Mouse (Mus musculus): ENCODE measurements around the gene Hivep2. TPM values are rescaled to one million over a fixed set of nuclear protein-coding genes. Genes with fewer than 3 reads are reported as not detected.
A peak's percentile ranks its signal among the peaks of the same experiment; 100 is the strongest.

Hivep2 gene
- polyA plus RNA-seq, 1 experiment from 2014 or later = 4.7 TPM

- Histone ChIP-seq H3K9ac (ENCODE audit: low read length) (no peak overlapping the region), H3K4me3 (ENCODE audit: low read length) (no peak overlapping the region), H3K4me2 (ENCODE audit: low read depth, low read length) (no peak overlapping the region), H3K4me1 (replicated peaks; ENCODE audit: control insufficient read depth, insufficient read depth, low read length) (peaks cover 3% of the 10 kb centered on the region; the same call in 1 of the 2 replicates), H3K27me3 (ENCODE audit: control insufficient read depth, insufficient read depth, low read depth, low read length) (no peaks in the 10 kb centered on the region), H3K36me3 (ENCODE audit: control insufficient read depth, insufficient read depth, low read length) (no peaks in the 10 kb centered on the region), H3K27ac (ENCODE audit: low read length) (no peak overlapping the region), H3K9me3 (ENCODE audit: control insufficient read depth, low read length) (no peaks in the 10 kb centered on the region)
- peak; percentile 92 for ATAC-seq (ENCODE audit: low read depth)
- 28% methylated on average over 3 of the region's 3 CpGs for WGBS
Measured at GRCm38 (mm10) chr10:13943706-13944105, 22.2 kb upstream of the Hivep2 start.

DNA sequence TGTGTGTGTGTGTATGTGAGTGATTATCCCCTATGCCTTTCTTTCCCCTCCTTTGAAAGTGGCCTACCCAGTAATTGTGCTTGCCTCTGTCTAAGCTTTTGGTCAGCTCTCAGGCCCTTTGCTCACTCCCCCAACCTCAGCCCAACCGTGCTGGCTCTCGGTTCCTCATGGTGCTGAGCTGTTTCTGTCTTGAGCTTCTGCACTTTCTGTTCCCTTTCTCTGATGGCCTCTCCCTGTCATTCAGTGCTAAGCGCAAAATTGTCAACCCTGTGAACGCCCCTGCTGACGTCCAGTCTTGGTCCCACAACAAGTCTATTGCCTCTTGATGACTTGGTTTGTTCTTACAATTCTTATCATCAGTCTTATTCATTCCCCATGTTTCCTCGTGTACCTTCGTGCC is 19.4 kb upstream of the Hivep2 start:
- H3K4me2 ChIP-seq (ENCODE audit: low read depth, low read length) = no peak overlapping the region
- H3K27me3 ChIP-seq (ENCODE audit: control insufficient read depth, insufficient read depth, low read depth, low read length) = no peaks in the 10 kb centered on the region
- H3K9me3 ChIP-seq (ENCODE audit: control insufficient read depth, low read length) = no peaks in the 10 kb centered on the region
- no peak overlapping the region for H3K27ac ChIP-seq (ENCODE audit: low read length)
- H3K4me1 ChIP-seq (replicated peaks; ENCODE audit: control insufficient read depth, insufficient read depth, low read length) = peaks cover 3% of the 10 kb centered on the region; the same call in 1 of the 2 replicates
- ATAC-seq (ENCODE audit: low read depth) = no peak
- no peak overlapping the region for H3K4me3 ChIP-seq (ENCODE audit: low read length)
- 56% methylated on average over 7 of the region's 7 CpGs for WGBS
- no peaks in the 10 kb centered on the region for H3K36me3 ChIP-seq (ENCODE audit: control insufficient read depth, insufficient read depth, low read length)
- no peak overlapping the region for H3K9ac ChIP-seq (ENCODE audit: low read length)

DNA sequence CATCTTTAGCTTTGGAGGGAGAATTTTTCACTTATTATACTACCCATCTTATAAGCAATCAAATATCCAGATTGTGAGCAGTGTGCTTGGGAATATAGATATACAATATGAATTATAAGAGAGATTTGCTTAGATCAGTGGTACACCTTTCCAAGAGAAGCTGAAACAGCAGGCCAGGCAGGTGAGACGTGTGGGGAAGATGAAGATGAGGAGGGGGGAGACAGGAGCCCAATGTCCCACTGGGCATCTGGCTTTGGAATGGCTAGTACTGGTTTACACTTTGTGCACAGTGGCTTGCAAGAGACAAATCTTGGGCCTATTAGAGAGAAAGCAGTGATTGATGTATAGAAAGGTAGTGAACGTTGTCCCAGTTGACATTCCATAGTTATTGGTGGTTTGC is 2.9 kb upstream of the Hivep2 start:
- H3K27ac ChIP-seq (ENCODE audit: low read length) = no peak overlapping the region
- H3K9ac ChIP-seq (ENCODE audit: low read length) = no peak overlapping the region
- 48% methylated on average over 2 of the region's 2 CpGs for WGBS
- no peak overlapping the region for H3K4me2 ChIP-seq (ENCODE audit: low read depth, low read length)
- ATAC-seq (ENCODE audit: low read depth) = no peak
- no peaks in the 10 kb centered on the region; the same call in 1 of the 2 replicates for H3K27me3 ChIP-seq (ENCODE audit: control insufficient read depth, insufficient read depth, low read depth, low read length)
- no peak overlapping the region for H3K4me3 ChIP-seq (ENCODE audit: low read length)
- H3K4me1 ChIP-seq (replicated peaks; ENCODE audit: control insufficient read depth, insufficient read depth, low read length) = no peaks in the 10 kb centered on the region
- no peaks in the 10 kb centered on the region for H3K9me3 ChIP-seq (ENCODE audit: control insufficient read depth, low read length)
- no peaks in the 10 kb centered on the region for H3K36me3 ChIP-seq (ENCODE audit: control insufficient read depth, insufficient read depth, low read length)

GRCm38 (mm10) chr10:13963908-13964500 is 1.9 kb upstream of the Hivep2 start:
- peak overlapping the region; percentile 82 for H3K27ac ChIP-seq (ENCODE audit: low read length)
- peak overlapping the region; percentile 61 for H3K9ac ChIP-seq (ENCODE audit: low read length)
- H3K36me3 ChIP-seq (ENCODE audit: control insufficient read depth, insufficient read depth, low read length) = no peaks in the 10 kb centered on the region
- H3K27me3 ChIP-seq (ENCODE audit: control insufficient read depth, insufficient read depth, low read depth, low read length) = no peaks in the 10 kb centered on the region; the same call in 1 of the 2 replicates
- no peak for ATAC-seq (ENCODE audit: low read depth)
- H3K9me3 ChIP-seq (ENCODE audit: control insufficient read depth, low read length) = no peaks in the 10 kb centered on the region
- H3K4me2 ChIP-seq (ENCODE audit: low read depth, low read length) = peak overlapping the region; percentile 64
- 0 out of 2 replicates have a peak, but pooled peaks cover 2% of the 10 kb centered on the region for H3K4me1 ChIP-seq (replicated peaks; ENCODE audit: control insufficient read depth, insufficient read depth, low read length)
- 12% methylated on average over 8 of the region's 8 CpGs for WGBS
- H3K4me3 ChIP-seq (ENCODE audit: low read length) = peak overlapping the region; percentile 72

DNA sequence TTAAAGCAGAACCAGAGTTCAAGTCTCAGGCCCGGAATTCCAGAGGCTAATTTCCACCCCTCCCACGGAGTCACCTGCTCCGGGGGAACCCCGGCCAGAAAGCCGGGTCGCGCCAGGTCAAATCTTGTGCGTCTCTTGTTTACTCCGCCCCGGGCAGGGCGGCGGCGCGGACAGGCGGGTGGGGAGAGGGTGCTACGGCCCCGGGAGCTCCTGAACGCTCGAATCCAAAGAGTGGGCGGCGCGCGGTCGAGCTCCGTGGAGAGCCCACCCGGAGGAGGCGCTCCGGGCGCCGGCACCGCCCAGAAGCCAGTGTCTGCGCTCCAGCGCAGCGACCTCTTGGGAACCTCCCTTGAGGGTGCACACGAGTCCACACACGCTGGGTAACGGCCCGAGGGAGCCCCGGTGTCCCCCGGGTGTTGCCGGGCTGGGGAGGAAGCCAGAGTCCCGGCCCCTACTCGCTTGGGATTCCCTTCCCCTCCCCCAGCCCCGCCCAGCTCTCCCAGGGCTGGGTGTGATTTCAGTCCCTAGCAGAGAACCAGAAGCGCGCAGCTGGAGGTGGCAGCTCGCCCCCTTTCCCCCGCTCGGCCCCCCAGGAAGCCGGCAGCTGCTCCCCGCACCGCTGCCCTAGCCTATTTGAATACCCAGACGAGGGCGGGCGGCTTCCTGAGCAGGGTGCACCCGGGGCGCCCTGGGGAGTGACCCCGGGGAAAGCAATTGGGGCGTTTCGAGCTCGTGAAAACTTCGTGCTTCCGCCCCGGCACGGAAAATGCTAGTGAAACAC is 1.2 kb upstream of the Hivep2 start:
- H3K9ac ChIP-seq (ENCODE audit: low read length) = peak overlapping the region; percentile 61
- H3K27me3 ChIP-seq (ENCODE audit: control insufficient read depth, insufficient read depth, low read depth, low read length) = no peaks in the 10 kb centered on the region; the same call in 1 of the 2 replicates
- 0 out of 2 replicates have a peak, but pooled peaks cover 2% of the 10 kb centered on the region for H3K4me1 ChIP-seq (replicated peaks; ENCODE audit: control insufficient read depth, insufficient read depth, low read length)
- under 1% methylated on average over 50 of the region's 65 CpGs for WGBS
- H3K27ac ChIP-seq (ENCODE audit: low read length) = peak overlapping the region; percentile 82
- peak; percentile 63 for ATAC-seq (ENCODE audit: low read depth)
- H3K4me3 ChIP-seq (ENCODE audit: low read length) = peak overlapping the region; percentile 72
- H3K9me3 ChIP-seq (ENCODE audit: control insufficient read depth, low read length) = no peaks in the 10 kb centered on the region
- H3K4me2 ChIP-seq (ENCODE audit: low read depth, low read length) = peak overlapping the region; percentile 64
- no peaks in the 10 kb centered on the region for H3K36me3 ChIP-seq (ENCODE audit: control insufficient read depth, insufficient read depth, low read length)

GRCm38 (mm10) chr10:13965316-13965973 is 430 bp upstream of the Hivep2 start:
- WGBS = under 1% methylated on average over 46 of the region's 54 CpGs
- ATAC-seq (ENCODE audit: low read depth) = peak; percentile 86

GRCm38 (mm10) chr10:13966830-13967450 is 1.1 kb downstream of the Hivep2 start:
- WGBS = under 1% methylated on average over 29 of the region's 66 CpGs
- H3K4me2 ChIP-seq (ENCODE audit: low read depth, low read length) = peak overlapping the region; percentile 64
- peak; percentile 34 for ATAC-seq (ENCODE audit: low read depth)

More at GRCm38 (mm10) chr10:13965316-13965973, 430 bp upstream of the Hivep2 start:
- peak overlapping the region; percentile 72 for H3K4me3 ChIP-seq (ENCODE audit: low read length)
- no peaks in the 10 kb centered on the region for H3K36me3 ChIP-seq (ENCODE audit: control insufficient read depth, insufficient read depth, low read length)
- H3K9me3 ChIP-seq (ENCODE audit: control insufficient read depth, low read length) = no peaks in the 10 kb centered on the region
- no peaks in the 10 kb centered on the region; the same call in 1 of the 2 replicates for H3K27me3 ChIP-seq (ENCODE audit: control insufficient read depth, insufficient read depth, low read depth, low read length)
- H3K9ac ChIP-seq (ENCODE audit: low read length) = peak overlapping the region; percentile 86
- 0 out of 2 replicates have a peak, but pooled peaks cover 2% of the 10 kb centered on the region for H3K4me1 ChIP-seq (replicated peaks; ENCODE audit: control insufficient read depth, insufficient read depth, low read length)
- peak overlapping the region; percentile 82 for H3K27ac ChIP-seq (ENCODE audit: low read length)
- peak overlapping the region; percentile 64 for H3K4me2 ChIP-seq (ENCODE audit: low read depth, low read length)

GRCm38 (mm10) chr10:13967451-13968233 is 1.8 kb downstream of the Hivep2 start:
- H3K4me3 ChIP-seq (ENCODE audit: low read length) = peak overlapping the region; percentile 72
- H3K27me3 ChIP-seq (ENCODE audit: control insufficient read depth, insufficient read depth, low read depth, low read length) = no peaks in the 10 kb centered on the region
- H3K9ac ChIP-seq (ENCODE audit: low read length) = peak overlapping the region; percentile 86
- H3K4me2 ChIP-seq (ENCODE audit: low read depth, low read length) = peak overlapping the region; percentile 64
- H3K27ac ChIP-seq (ENCODE audit: low read length) = peak overlapping the region; percentile 82
- H3K36me3 ChIP-seq (ENCODE audit: control insufficient read depth, insufficient read depth, low read length) = no peaks in the 10 kb centered on the region
- peak; percentile 47 for ATAC-seq (ENCODE audit: low read depth)
- WGBS = under 1% methylated on average over 36 of the region's 36 CpGs
- H3K4me1 ChIP-seq (replicated peaks; ENCODE audit: control insufficient read depth, insufficient read depth, low read length) = 0 out of 2 replicates have a peak, but pooled peaks cover 2% of the 10 kb centered on the region
- no peaks in the 10 kb centered on the region for H3K9me3 ChIP-seq (ENCODE audit: control insufficient read depth, low read length)

More at GRCm38 (mm10) chr10:13966830-13967450, 1.1 kb downstream of the Hivep2 start:
- 0 out of 2 replicates have a peak, but pooled peaks cover 2% of the 10 kb centered on the region for H3K4me1 ChIP-seq (replicated peaks; ENCODE audit: control insufficient read depth, insufficient read depth, low read length)
- no peaks in the 10 kb centered on the region for H3K36me3 ChIP-seq (ENCODE audit: control insufficient read depth, insufficient read depth, low read length)
- peak overlapping the region; percentile 86 for H3K9ac ChIP-seq (ENCODE audit: low read length)
- H3K4me3 ChIP-seq (ENCODE audit: low read length) = peak overlapping the region; percentile 72
- H3K9me3 ChIP-seq (ENCODE audit: control insufficient read depth, low read length) = no peaks in the 10 kb centered on the region
- H3K27ac ChIP-seq (ENCODE audit: low read length) = peak overlapping the region; percentile 82
- H3K27me3 ChIP-seq (ENCODE audit: control insufficient read depth, insufficient read depth, low read depth, low read length) = no peaks in the 10 kb centered on the region; the same call in 1 of the 2 replicates

Measured in lung, embryonic 16.5 days (tissue).